Mouse (Mus musculus) forebrain, embryonic 14.5 days (tissue): ENCODE results near the gene Tle3. TPM values are rescaled to one million over a fixed set of nuclear protein-coding genes. Genes with fewer than 3 reads are reported as not detected.

Source experiments
- ATAC-seq: fragments of 200-750 bp; cut with Nextera tagmentation; 2 replicates; pipeline ENCODE4 v1.8.0; 2017; ENCODE audit warnings: mild to moderate bottlenecking, moderate library complexity
- DNase-seq: peaks from one replicate; pipeline ENCODE4 v3.0.0-alpha.2; 2015; ENCODE audit warnings: low spot score
- H3K27ac ChIP-seq: fragments of 300-500 bp; sonication (generic); 2 replicates; pipeline ENCODE4 v1.5.1; 2014; ENCODE audit warnings: low read depth, mild to moderate bottlenecking, control low read depth, low read length, moderate library complexity
- H3K27me3 ChIP-seq: fragments of 300-500 bp; sonication (generic); replicated peaks from 2 replicates; pipeline ENCODE4 v1.6.1; 2014; ENCODE audit warnings: low read length, control low read depth, mixed read lengths; ENCODE audit not compliant: control insufficient read depth, insufficient read depth
- H3K36me3 ChIP-seq: fragments of 300-500 bp; sonication (generic); 2 replicates; pipeline ENCODE4 v1.6.1; 2014; ENCODE audit warnings: low read length, control low read depth; ENCODE audit not compliant: control insufficient read depth, insufficient read depth
- H3K4me1 ChIP-seq: fragments of 300-500 bp; sonication (generic); 2 replicates; pipeline ENCODE4 v1.6.1; 2014; ENCODE audit warnings: antibody characterized with exemption, low read length, control low read depth; ENCODE audit not compliant: control insufficient read depth, insufficient read depth
- H3K4me2 ChIP-seq: fragments of 300-500 bp; sonication (generic); 2 replicates; pipeline ENCODE4 v1.6.1; 2014; ENCODE audit warnings: mild to moderate bottlenecking, control low read depth, low read length
- H3K4me3 ChIP-seq: fragments of 300-500 bp; sonication (generic); 2 replicates; pipeline ENCODE4 v1.5.1; 2014; ENCODE audit warnings: low read depth, low read length, control low read depth
- H3K9ac ChIP-seq: fragments of 300-500 bp; sonication (generic); 2 replicates; pipeline ENCODE4 v1.6.1; 2014; ENCODE audit warnings: mild to moderate bottlenecking, low read length, control low read depth, moderate library complexity
- H3K9me3 ChIP-seq: fragments of 300-500 bp; sonication (generic); replicated peaks from 2 replicates; pipeline ENCODE4 v1.6.1; 2016; ENCODE audit warnings: low read length, control low read depth, mixed read lengths; ENCODE audit not compliant: control insufficient read depth
- WGBS: fragments of 180-500 bp; shearing (Covaris S2); extraction: QIAGEN DNeasy Blood & Tissue Kit; methylation state at CpG from one replicate; pipeline ENCODE4 v1.1.7; 2014; 5-methylcytosine and 5-hydroxymethylcytosine counted together
- polyA plus RNA-seq: library from polyadenylated mRNA; unstranded; fragments of >200 nt; fragmentation: Nextera tagmentation; extraction: Ambion mirVana; gene quantifications from 2 replicates; pipeline ENCODE4 v1.2.1, GENCODE M21; 2014

Gene Tle3
- polyA plus RNA-seq, 1 experiment from 2014 or later: 28.1 TPM

DNA sequence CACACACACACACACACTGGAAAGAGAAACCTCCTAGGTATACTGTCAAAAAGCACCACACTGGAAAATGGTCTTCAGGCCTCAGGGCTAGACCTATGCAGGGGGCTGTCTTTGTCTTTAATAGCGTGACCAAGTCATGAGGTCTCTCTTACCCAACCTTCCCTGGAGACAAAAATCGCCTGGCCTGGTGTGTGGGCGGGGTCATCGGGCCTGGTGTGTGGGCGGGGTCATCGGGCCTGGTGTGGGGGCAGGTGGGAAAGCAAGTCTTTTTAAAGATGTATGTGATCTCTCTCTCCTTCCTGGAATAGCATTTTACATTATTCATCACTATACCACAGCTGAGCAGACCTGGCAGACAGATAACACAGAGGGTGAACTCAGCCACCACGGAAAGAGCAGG lies 25.2 kb upstream of the Tle3 start:
- Histone ChIP-seq H3K9ac (no peak overlapping the region), H3K27ac (no peak overlapping the region), H3K27me3 (peaks cover 2% of the 10 kb centered on the region; the same call in 1 of the 2 replicates), H3K4me1 (peaks cover 19% of the 10 kb centered on the region), H3K4me2 (no peak overlapping the region), H3K4me3 (no peak overlapping the region), H3K9me3 (no peaks in the 10 kb centered on the region), H3K36me3 (no peaks in the 10 kb centered on the region)
- 41% methylated on average over 7 of the region's 7 CpGs for WGBS
- ATAC-seq (no peak), DNase-seq (no peak)

DNA sequence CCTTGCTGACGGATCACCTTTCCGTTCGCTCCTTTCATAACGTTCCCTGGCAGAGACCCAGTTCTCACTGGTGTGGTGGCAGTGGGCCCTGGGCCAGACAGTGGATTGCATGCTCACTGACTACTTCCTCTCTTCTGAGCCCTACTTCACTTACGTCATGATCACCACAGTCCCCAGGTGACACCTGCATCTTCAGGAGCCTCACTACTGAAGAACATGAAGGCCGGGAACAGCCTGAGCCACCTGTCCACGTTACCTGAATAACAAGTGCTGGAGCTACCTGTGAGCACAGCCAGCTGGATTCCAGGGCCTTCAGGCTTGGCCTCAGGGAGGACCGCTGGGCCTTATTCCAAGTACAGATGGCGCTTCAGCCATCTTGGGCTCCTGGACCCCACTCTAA lies 24.1 kb upstream of the Tle3 start:
- Histone ChIP-seq H3K4me1 (peaks cover 19% of the 10 kb centered on the region), H3K9ac (no peak overlapping the region), H3K27ac (no peak overlapping the region), H3K36me3 (no peaks in the 10 kb centered on the region), H3K4me2 (no peak overlapping the region), H3K4me3 (no peak overlapping the region), H3K9me3 (no peaks in the 10 kb centered on the region), H3K27me3 (peaks cover 2% of the 10 kb centered on the region; the same call in 1 of the 2 replicates)
- WGBS: 53% methylated on average over 9 of the region's 9 CpGs
- DNase-seq: peak; percentile 45
- no peak for ATAC-seq

DNA sequence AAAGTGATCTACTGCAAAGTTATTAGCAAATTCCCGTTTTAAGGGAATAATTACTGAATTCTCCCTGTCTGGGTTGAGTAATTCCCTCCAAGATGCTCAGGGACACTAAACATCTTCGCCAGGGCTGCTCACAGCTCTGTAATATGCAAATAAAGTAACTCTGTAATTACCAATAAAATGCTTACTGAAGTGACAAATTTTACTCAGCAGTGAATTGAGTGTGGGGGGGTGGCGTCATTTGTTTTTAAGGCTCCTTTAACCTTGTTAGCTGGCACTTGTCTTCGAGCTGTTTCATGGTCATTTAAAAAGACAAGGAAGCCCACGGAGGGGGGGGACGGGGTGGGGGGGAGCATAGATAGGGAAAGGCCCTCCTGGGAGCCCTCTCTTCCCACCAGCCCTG lies 23.6 kb upstream of the Tle3 start:
- 17% methylated on average over 6 of the region's 6 CpGs for WGBS
- no peak overlapping the region for H3K9ac ChIP-seq
- H3K27ac ChIP-seq: no peak overlapping the region
- H3K4me3 ChIP-seq: no peak overlapping the region
- ATAC-seq (peak; percentile 56), DNase-seq (peak; percentile 66)
- no peaks in the 10 kb centered on the region for H3K9me3 ChIP-seq
- peaks cover 19% of the 10 kb centered on the region for H3K4me1 ChIP-seq
- peaks cover 2% of the 10 kb centered on the region; the same call in 1 of the 2 replicates for H3K27me3 ChIP-seq
- H3K36me3 ChIP-seq: no peaks in the 10 kb centered on the region
- no peak overlapping the region for H3K4me2 ChIP-seq

DNA sequence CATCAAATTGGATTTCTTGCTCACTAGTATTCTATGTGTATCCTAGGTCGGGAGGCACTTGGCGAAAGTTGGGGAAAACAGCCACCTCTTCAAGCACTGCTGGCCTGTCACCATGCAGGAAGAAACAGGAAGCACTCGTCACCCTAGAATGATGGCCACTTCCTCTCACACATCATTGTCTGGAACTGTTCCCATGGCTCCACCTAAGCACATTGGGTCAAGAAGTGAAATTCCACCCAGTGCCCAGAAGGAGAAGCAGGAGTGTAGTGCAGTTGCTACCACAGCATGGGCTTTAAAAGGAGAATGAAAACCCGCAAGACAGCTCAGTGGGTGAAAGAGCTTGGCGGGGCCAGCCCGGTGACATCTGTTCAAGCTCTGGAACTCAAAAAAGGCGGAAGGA lies 22.5 kb upstream of the Tle3 start:
- Histone ChIP-seq H3K36me3 (no peaks in the 10 kb centered on the region), H3K9ac (no peak overlapping the region), H3K4me1 (peaks cover 19% of the 10 kb centered on the region), H3K27ac (no peak overlapping the region), H3K4me3 (no peak overlapping the region), H3K27me3 (peaks cover 2% of the 10 kb centered on the region; the same call in 1 of the 2 replicates), H3K9me3 (no peaks in the 10 kb centered on the region), H3K4me2 (no peak overlapping the region)
- WGBS: 95% methylated on average over 7 of the region's 7 CpGs
- no peak for DNase-seq
- no peak for ATAC-seq

DNA sequence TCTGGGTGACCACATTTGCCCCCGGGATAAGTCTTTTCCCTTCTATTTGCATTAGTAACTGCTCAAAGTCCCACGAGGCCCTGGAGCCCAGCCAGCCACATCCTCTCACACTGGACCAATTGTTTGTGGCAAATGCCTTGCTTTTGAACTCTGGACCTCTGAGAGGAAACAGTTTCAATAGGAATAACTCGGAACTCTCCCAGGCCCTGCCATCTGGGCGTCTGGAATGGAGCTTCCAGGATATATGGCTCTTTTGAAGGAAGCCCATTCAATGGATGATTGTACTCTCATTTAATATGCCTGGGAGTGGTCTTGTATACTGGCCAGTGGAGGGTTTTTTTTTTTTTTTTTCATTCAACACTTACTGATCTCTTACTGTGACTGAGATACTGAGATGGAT lies 21.0 kb upstream of the Tle3 start:
- H3K27ac ChIP-seq: no peak overlapping the region
- H3K4me1 ChIP-seq: peaks cover 19% of the 10 kb centered on the region
- H3K9me3 ChIP-seq: no peaks in the 10 kb centered on the region
- H3K27me3 ChIP-seq: peaks cover 2% of the 10 kb centered on the region; the same call in 1 of the 2 replicates
- H3K4me3 ChIP-seq: no peak overlapping the region
- no peaks in the 10 kb centered on the region for H3K36me3 ChIP-seq
- H3K4me2 ChIP-seq: no peak overlapping the region
- peak; percentile 62; the same call in 1 of the 2 replicates for ATAC-seq
- 4% methylated on average over 4 of the region's 4 CpGs for WGBS
- DNase-seq: peak; percentile 79
- no peak overlapping the region for H3K9ac ChIP-seq

DNA sequence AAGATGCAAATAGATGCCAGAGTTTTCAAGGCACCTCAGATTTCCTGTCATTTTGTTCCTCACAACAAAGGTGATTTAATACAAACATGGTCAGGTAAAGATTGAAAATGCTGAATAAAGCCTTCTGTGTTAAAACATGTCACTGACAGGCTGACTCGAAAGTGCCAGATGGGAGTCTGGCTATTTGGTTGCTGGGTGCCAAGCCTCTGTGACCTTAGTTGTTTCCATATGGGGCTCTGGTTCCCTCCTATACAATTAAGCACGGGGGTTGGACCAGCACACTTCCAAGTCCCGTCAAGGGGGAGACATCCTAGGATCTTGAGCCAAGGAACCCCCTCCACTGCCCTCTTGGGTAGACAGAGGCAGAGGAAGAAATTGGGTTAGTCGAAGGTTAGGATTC lies 13.2 kb upstream of the Tle3 start:
- 40% methylated on average over 4 of the region's 4 CpGs for WGBS
- H3K27me3 ChIP-seq: no peaks in the 10 kb centered on the region
- ATAC-seq: no peak
- H3K4me3 ChIP-seq: no peak overlapping the region
- DNase-seq: no peak
- no peak overlapping the region for H3K27ac ChIP-seq
- 0 out of 2 replicates have a peak, but pooled peaks cover 3% of the 10 kb centered on the region for H3K9me3 ChIP-seq
- H3K4me2 ChIP-seq: no peak overlapping the region
- H3K4me1 ChIP-seq: peaks cover 30% of the 10 kb centered on the region
- no peaks in the 10 kb centered on the region for H3K36me3 ChIP-seq
- no peak overlapping the region for H3K9ac ChIP-seq

DNA sequence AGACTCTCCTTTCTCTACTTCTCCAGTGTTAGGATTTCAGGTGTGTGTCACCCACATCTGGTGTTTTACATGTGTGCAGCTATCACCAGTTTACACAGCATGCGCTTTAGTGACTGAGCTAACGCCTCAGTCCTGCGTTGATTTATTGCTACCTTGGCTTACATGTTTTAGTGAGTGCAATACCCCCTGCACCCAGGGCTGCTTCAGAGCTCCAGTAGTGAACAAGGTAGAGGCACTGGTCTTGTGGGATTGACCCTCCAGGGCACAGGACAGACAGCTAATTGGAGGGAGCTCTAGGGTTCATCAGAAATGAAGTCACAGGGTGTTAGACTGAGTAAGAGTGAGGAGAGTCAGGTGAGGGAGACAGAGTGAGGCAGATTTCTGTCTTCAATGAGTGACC lies 12.4 kb upstream of the Tle3 start:
- no peak overlapping the region for H3K4me2 ChIP-seq
- peaks cover 30% of the 10 kb centered on the region for H3K4me1 ChIP-seq
- H3K27me3 ChIP-seq: no peaks in the 10 kb centered on the region
- DNase-seq (no peak), ATAC-seq (no peak)
- H3K27ac ChIP-seq: no peak overlapping the region
- 0 out of 2 replicates have a peak, but pooled peaks cover 3% of the 10 kb centered on the region for H3K9me3 ChIP-seq
- H3K9ac ChIP-seq: no peak overlapping the region
- whole genome bisulfite sequencing: 93% methylated on average over 3 of the region's 3 CpGs
- H3K4me3 ChIP-seq: no peak overlapping the region
- H3K36me3 ChIP-seq: no peaks in the 10 kb centered on the region

DNA sequence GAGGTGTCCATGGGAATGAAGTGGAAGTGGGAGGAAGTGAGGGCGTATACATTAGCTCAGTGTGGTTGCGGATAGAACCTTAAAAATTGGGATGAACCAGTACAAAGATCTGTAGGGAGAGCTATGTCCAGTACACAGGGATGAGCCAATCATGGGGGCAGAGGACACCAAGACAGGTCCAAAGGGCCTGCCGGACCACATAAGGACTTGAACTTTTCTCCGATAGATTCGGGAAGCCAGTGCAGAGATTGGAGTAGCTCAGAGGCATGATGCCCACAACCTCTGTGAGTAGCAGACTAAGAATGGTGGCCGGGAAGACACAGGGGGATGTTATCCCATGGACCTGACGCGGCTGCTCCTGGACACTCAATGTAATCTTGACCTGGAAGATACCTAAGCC lies 12.0 kb upstream of the Tle3 start:
- Histone ChIP-seq H3K36me3 (no peaks in the 10 kb centered on the region), H3K27ac (no peak overlapping the region), H3K4me2 (no peak overlapping the region), H3K9ac (no peak overlapping the region), H3K9me3 (0 out of 2 replicates have a peak, but pooled peaks cover 3% of the 10 kb centered on the region), H3K4me3 (no peak overlapping the region), H3K27me3 (no peaks in the 10 kb centered on the region), H3K4me1 (peaks cover 30% of the 10 kb centered on the region)
- WGBS: 91% methylated on average over 8 of the region's 8 CpGs
- ATAC-seq (no peak), DNase-seq (no peak)

DNA sequence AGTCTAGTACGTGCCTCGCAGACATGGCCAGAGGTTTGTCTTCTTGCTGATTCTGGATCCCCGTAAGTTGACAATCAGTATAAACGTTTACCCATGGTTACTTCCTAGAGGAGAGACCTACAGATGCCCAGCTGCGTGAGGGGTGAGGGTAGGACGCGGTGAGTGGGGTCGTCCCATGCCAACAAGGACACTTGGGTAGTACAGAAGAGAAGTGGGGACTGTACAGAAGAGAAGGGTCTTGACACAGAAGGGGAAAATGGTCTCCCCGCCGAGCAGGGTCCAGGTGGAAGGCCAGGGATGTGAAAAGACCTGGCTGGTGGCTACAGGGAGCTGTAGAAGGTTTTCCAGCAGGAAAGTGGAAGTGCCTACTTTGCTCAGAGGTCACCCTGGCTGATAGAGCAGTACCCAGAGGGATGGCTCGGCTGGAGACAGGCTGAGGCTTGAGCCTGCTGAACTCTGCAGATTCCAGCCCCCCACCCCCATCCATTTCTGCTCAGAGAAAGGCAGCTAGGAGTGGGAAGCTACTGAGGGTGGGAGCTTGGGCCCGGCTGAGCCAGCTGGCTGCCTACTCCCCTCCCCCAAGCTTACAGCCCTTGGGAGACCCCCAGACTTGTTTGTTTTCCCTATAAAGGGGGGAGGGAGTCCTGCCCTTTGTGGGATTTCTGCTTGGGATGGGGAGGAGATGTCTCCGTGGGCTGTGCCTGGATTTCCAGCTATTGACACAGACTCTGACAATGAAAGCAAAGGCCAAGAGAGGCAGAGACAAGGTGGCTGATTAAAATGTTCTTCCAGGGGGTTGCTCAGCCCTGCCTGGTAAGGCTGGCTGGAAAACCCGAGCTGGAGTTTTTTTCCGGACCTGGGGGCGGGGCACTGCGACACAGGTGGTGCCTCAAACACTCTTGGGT lies 11.2 kb upstream of the Tle3 start:
- H3K4me1 ChIP-seq: peaks cover 32% of the 10 kb centered on the region
- peak overlapping the region; percentile 8 for H3K4me2 ChIP-seq
- peak; percentile 94 for DNase-seq
- WGBS: 19% methylated on average over 17 of the region's 17 CpGs
- H3K4me3 ChIP-seq: no peak overlapping the region
- peak overlapping the region; percentile 56; the same call in 1 of the 2 replicates for H3K27ac ChIP-seq
- 0 out of 2 replicates have a peak, but pooled peaks cover 2% of the 10 kb centered on the region for H3K27me3 ChIP-seq
- ATAC-seq: peak; percentile 96
- H3K9ac ChIP-seq: peak overlapping the region; percentile 29; the same call in 1 of the 2 replicates
- H3K9me3 ChIP-seq: 0 out of 2 replicates have a peak, but pooled peaks cover 3% of the 10 kb centered on the region
- no peaks in the 10 kb centered on the region for H3K36me3 ChIP-seq
